12 mouse cellular contexts compared by ENCODE assay signal in genomic region chr11:82931671-82932450, GRCm38 (mm10). TPM values are rescaled to one million over a fixed set of nuclear protein-coding genes. Genes with fewer than 3 reads are reported as not detected.
DNase-seq lines count a peak whose midpoint lies in the region; ATAC-seq and TF ChIP-seq lines count a peak whose summit lies in the region.
"Not testable (repeated sequence)": the region's sequence is repeated elsewhere in the genome, so short reads cannot be mapped to it uniquely, and the experiment has no call there.
"Had no signal": no experiment of that assay in that cellular context is flagged by ENCODE, and none has a peak within 500 bp of the region (broad histone marks: within the 10 kb centered on the region; RNA-seq: fewer than 3 reads in every experiment).

No protein-coding gene starts in this region.

- not testable (repeated sequence) for H3K9me3 ChIP-seq in embryonic facial prominence, embryonic 12.5 days; hindbrain, embryonic 14.5 days (ENCODE audit: control insufficient read depth, low read length); liver, embryonic 12.5 days (replicated peaks); midbrain, embryonic 10.5 days (replicated peaks); neural tube, embryonic 15.5 days (replicated peaks)

- TF ChIP-seq EP300 in heart, adult 2 months (IDR thresholded peaks at IDR 0.05; ENCODE audit: insufficient read depth, low read depth, low read length): not testable (repeated sequence)

- not testable (repeated sequence) for H3K27ac ChIP-seq in embryonic facial prominence, embryonic 12.5 days; hindbrain, embryonic 14.5 days; liver, embryonic 12.5 days; midbrain, embryonic 10.5 days (replicated peaks); neural tube, embryonic 15.5 days (replicated peaks)
- peak overlapping the region; percentile 61 for H3K27ac ChIP-seq in heart, adult 2 months

- not testable (repeated sequence) for H3K36me3 ChIP-seq in embryonic facial prominence, embryonic 12.5 days; heart, adult 2 months (ENCODE audit: control insufficient read depth, insufficient read depth, low read length); hindbrain, embryonic 14.5 days (replicated peaks; ENCODE audit: control insufficient read depth, insufficient read depth); liver, embryonic 12.5 days; midbrain, embryonic 10.5 days; neural tube, embryonic 15.5 days

- TF ChIP-seq POLR2A in heart, adult 2 months (IDR thresholded peaks at IDR 0.05; ENCODE audit: insufficient read depth, low read depth, low read length): not testable (repeated sequence)

- peak overlapping the region; percentile 42; the same call in 1 of the 2 replicates for H3K9ac ChIP-seq in embryonic facial prominence, embryonic 12.5 days
- H3K9ac ChIP-seq in heart, adult 2 months (ENCODE audit: low read depth, low read length): peak overlapping the region; percentile 96
- H3K9ac ChIP-seq in hindbrain, embryonic 14.5 days: peak overlapping the region; percentile 53
- not testable (repeated sequence) for H3K9ac ChIP-seq in liver, embryonic 12.5 days
- H3K9ac ChIP-seq in neural tube, embryonic 15.5 days (replicated peaks): peak overlapping the region; percentile 37

- H3K4me2 ChIP-seq in embryonic facial prominence, embryonic 12.5 days (replicated peaks): peak overlapping the region; percentile 94
- H3K4me2 ChIP-seq in hindbrain, embryonic 14.5 days (replicated peaks): peak overlapping the region; percentile 99
- peak overlapping the region; percentile 68 for H3K4me2 ChIP-seq in liver, embryonic 12.5 days
- H3K4me2 ChIP-seq in neural tube, embryonic 15.5 days: peak overlapping the region; percentile 98

- TF ChIP-seq CTCF in heart, adult 2 months (IDR thresholded peaks at IDR 0.05): not testable (repeated sequence)

- intact Hi-C loops in heart, adult 2 months (cut with DNase I): not testable (repeated sequence)

- under 1% methylated on average over 116 of the region's 119 CpGs for WGBS in embryonic facial prominence, embryonic 12.5 days
- 16% methylated on average over 116 of the region's 119 CpGs for WGBS in heart, adult 2 months
- WGBS in hindbrain, embryonic 14.5 days: under 1% methylated on average over 114 of the region's 119 CpGs
- WGBS in liver, embryonic 12.5 days (ENCODE audit: insufficient replicate concordance): 1% methylated on average over 115 of the region's 119 CpGs
- 1% methylated on average over 119 of the region's 119 CpGs for WGBS in midbrain, embryonic 10.5 days
- WGBS in neural tube, embryonic 15.5 days: under 1% methylated on average over 97 of the region's 119 CpGs

- not testable (repeated sequence) for H3K79me2 ChIP-seq in heart, adult 2 months (replicated peaks; ENCODE audit: control insufficient read depth, insufficient read depth, low read length)

- H3K4me1 ChIP-seq in embryonic facial prominence, embryonic 12.5 days; heart, adult 2 months (ENCODE audit: control insufficient read depth, insufficient read depth, low read length); hindbrain, embryonic 14.5 days (replicated peaks; ENCODE audit: control insufficient read depth, insufficient read depth, low read length); liver, embryonic 12.5 days: not testable (repeated sequence)
- peaks cover 21% of the 10 kb centered on the region for H3K4me1 ChIP-seq in midbrain, embryonic 10.5 days
- peaks cover 23% of the 10 kb centered on the region for H3K4me1 ChIP-seq in neural tube, embryonic 15.5 days

- not testable (repeated sequence) for ATAC-seq in embryonic facial prominence, embryonic 12.5 days (ENCODE audit: insufficient number of reproducible peaks, insufficient read depth, low FRiP score, low TSS enrichment); hindbrain, embryonic 14.5 days (ENCODE audit: low FRiP score); liver, embryonic 12.5 days; neural tube, embryonic 15.5 days (ENCODE audit: low FRiP score)

- DNase-seq in heart, adult 2 months: peak in 1 of 2 experiments; percentile 62
- DNase-seq in hindbrain, embryonic 14.5 days (ENCODE audit: low spot score): not testable (repeated sequence)
- peak; percentile 61 for DNase-seq in kidney, postnatal 10 days
- peak; percentile 17 for DNase-seq in midbrain, embryonic 10.5 days (ENCODE audit: low spot score)

- H3K27me3 ChIP-seq in embryonic facial prominence, embryonic 12.5 days: peaks cover 67% of the 10 kb centered on the region
- not testable (repeated sequence) for H3K27me3 ChIP-seq in heart, adult 2 months (ENCODE audit: control insufficient read depth, insufficient read depth, low read length)
- H3K27me3 ChIP-seq in hindbrain, embryonic 14.5 days (ENCODE audit: control insufficient read depth, insufficient read depth, low read length): peaks cover 61% of the 10 kb centered on the region
- H3K27me3 ChIP-seq in liver, embryonic 12.5 days (replicated peaks): peaks cover 95% of the 10 kb centered on the region
- peaks cover 92% of the 10 kb centered on the region for H3K27me3 ChIP-seq in midbrain, embryonic 10.5 days (ENCODE audit: low read depth, poor library complexity, severe bottlenecking)
- peaks cover 64% of the 10 kb centered on the region for H3K27me3 ChIP-seq in neural tube, embryonic 15.5 days (replicated peaks)

- H3K4me3 ChIP-seq in embryonic facial prominence, embryonic 12.5 days: peak overlapping the region; percentile 47
- peak overlapping the region; percentile 39 for H3K4me3 ChIP-seq in heart, adult 2 months
- H3K4me3 ChIP-seq in hindbrain, embryonic 14.5 days (replicated peaks; ENCODE audit: low read length): peak overlapping the region; percentile 46
- peak overlapping the region; percentile 48 for H3K4me3 ChIP-seq in liver, embryonic 12.5 days
- H3K4me3 ChIP-seq in midbrain, embryonic 10.5 days: peak overlapping the region; percentile 61
- H3K4me3 ChIP-seq in neural tube, embryonic 15.5 days (replicated peaks): peak overlapping the region; percentile 50

RNA-seq across cellular contexts. Expression of gene Slfn5, which starts 19.3 kb away (rescaled TPM):
- polyA plus RNA-seq in embryonic facial prominence, embryonic 12.5 days (2016; fragmentation: Nextera tagmentation; extraction: Ambion mirVana): 1.2 and 1.3 TPM in 2 replicates
- total RNA-seq in heart, adult 2 months (2021): 10 to 100 TPM; 54.1 to 59.2 TPM
- polyA plus RNA-seq in heart, adult 2 months (2012; rRNA removed): 17.9 and 41.8 TPM in 2 replicates
- polyA plus RNA-seq in hindbrain, embryonic 14.5 days (2014; fragmentation: Nextera tagmentation; extraction: Ambion mirVana): 1.4 and 1.6 TPM in 2 replicates
- polyA plus RNA-seq in liver, embryonic 12.5 days (2016; fragmentation: Nextera tagmentation; extraction: Ambion mirVana): 0.83 and 0.92 TPM in 2 replicates
- 0.11 and 0.22 TPM in 2 replicates for polyA plus RNA-seq in midbrain, embryonic 10.5 days (2016; fragmentation: Nextera tagmentation; extraction: Ambion mirVana)
- 1.9 and 2.1 TPM in 2 replicates for polyA plus RNA-seq in neural tube, embryonic 15.5 days (2015; fragmentation: Nextera tagmentation; extraction: Ambion mirVana)

RNA-seq across cellular contexts. Expression of gene Unc45b, which starts 21.5 kb away (rescaled TPM):
- polyA plus RNA-seq in embryonic facial prominence, embryonic 12.5 days (2016; fragmentation: Nextera tagmentation; extraction: Ambion mirVana): 8.2 and 8.6 TPM in 2 replicates
- total RNA-seq in heart, adult 2 months (2021): 100 to 1,000 TPM; 167 to 190 TPM
- 107 and 159 TPM in 2 replicates for polyA plus RNA-seq in heart, adult 2 months (2012; rRNA removed)
- polyA plus RNA-seq in hindbrain, embryonic 14.5 days (2014; fragmentation: Nextera tagmentation; extraction: Ambion mirVana): 1.1 and 2.0 TPM in 2 replicates
- polyA plus RNA-seq in liver, embryonic 12.5 days (2016; fragmentation: Nextera tagmentation; extraction: Ambion mirVana): 1.1 and 1.4 TPM in 2 replicates
- polyA plus RNA-seq in midbrain, embryonic 10.5 days (2016; fragmentation: Nextera tagmentation; extraction: Ambion mirVana): 0.26 and 0.30 TPM in 2 replicates
- 2.1 and 2.6 TPM in 2 replicates for polyA plus RNA-seq in neural tube, embryonic 15.5 days (2015; fragmentation: Nextera tagmentation; extraction: Ambion mirVana)
- total RNA-seq: neutrophil, adult 5-6 weeks had no signal
- polyA plus RNA-seq: macrophage had no signal

RNA-seq across cellular contexts. Expression of gene Nle1, which starts 23.6 kb away (rescaled TPM):
- polyA plus RNA-seq in embryonic facial prominence, embryonic 12.5 days (2016; fragmentation: Nextera tagmentation; extraction: Ambion mirVana): 39.0 and 42.5 TPM in 2 replicates
- total RNA-seq in heart, adult 2 months (2021): 10 to 100 TPM in 1 of 2 experiments, 1 to 10 TPM in 1; 8.4 to 11.4 TPM
- 17.7 and 24.0 TPM in 2 replicates for polyA plus RNA-seq in heart, adult 2 months (2012; rRNA removed)
- polyA plus RNA-seq in hindbrain, embryonic 14.5 days (2014; fragmentation: Nextera tagmentation; extraction: Ambion mirVana): 20.7 and 28.0 TPM in 2 replicates
- polyA plus RNA-seq in liver, embryonic 12.5 days (2016; fragmentation: Nextera tagmentation; extraction: Ambion mirVana): 30.6 and 30.7 TPM in 2 replicates
- 40.3 and 40.4 TPM in 2 replicates for polyA plus RNA-seq in midbrain, embryonic 10.5 days (2016; fragmentation: Nextera tagmentation; extraction: Ambion mirVana)
- polyA plus RNA-seq in neural tube, embryonic 15.5 days (2015; fragmentation: Nextera tagmentation; extraction: Ambion mirVana): 35.9 and 37.5 TPM in 2 replicates

RNA-seq across cellular contexts. Expression of gene Fndc8, which starts 39.9 kb away (rescaled TPM):
- polyA plus RNA-seq in embryonic facial prominence, embryonic 12.5 days (2016; fragmentation: Nextera tagmentation; extraction: Ambion mirVana): 0.19 and 0.31 TPM in 2 replicates
- not detected for total RNA-seq in heart, adult 2 months (2021)
- polyA plus RNA-seq in heart, adult 2 months (2012; rRNA removed): 0.06 TPM in 1 of 2 replicates, not detected in the other
- 0.37 and 0.77 TPM in 2 replicates for polyA plus RNA-seq in hindbrain, embryonic 14.5 days (2014; fragmentation: Nextera tagmentation; extraction: Ambion mirVana)
- 0.08 and 0.19 TPM in 2 replicates for polyA plus RNA-seq in liver, embryonic 12.5 days (2016; fragmentation: Nextera tagmentation; extraction: Ambion mirVana)
- 0.28 and 0.34 TPM in 2 replicates for polyA plus RNA-seq in midbrain, embryonic 10.5 days (2016; fragmentation: Nextera tagmentation; extraction: Ambion mirVana)
- 0.67 and 0.93 TPM in 2 replicates for polyA plus RNA-seq in neural tube, embryonic 15.5 days (2015; fragmentation: Nextera tagmentation; extraction: Ambion mirVana)
- total RNA-seq: gastrocnemius, adult 8-10 months; heart, postnatal 14 days; left cerebral cortex, adult 8-10 months; neutrophil, adult 5-6 weeks had no signal
- polyA plus RNA-seq: macrophage had no signal

RNA-seq across cellular contexts. Expression of gene Rad51d, which starts 41.4 kb away (rescaled TPM):
- polyA plus RNA-seq in embryonic facial prominence, embryonic 12.5 days (2016; fragmentation: Nextera tagmentation; extraction: Ambion mirVana): 11.0 and 11.3 TPM in 2 replicates
- 1 to 10 TPM; 8.5 to 9.5 TPM for total RNA-seq in heart, adult 2 months (2021)
- 8.6 and 10.1 TPM in 2 replicates for polyA plus RNA-seq in heart, adult 2 months (2012; rRNA removed)
- polyA plus RNA-seq in hindbrain, embryonic 14.5 days (2014; fragmentation: Nextera tagmentation; extraction: Ambion mirVana): 14.0 and 14.3 TPM in 2 replicates
- 8.6 and 10.0 TPM in 2 replicates for polyA plus RNA-seq in liver, embryonic 12.5 days (2016; fragmentation: Nextera tagmentation; extraction: Ambion mirVana)
- polyA plus RNA-seq in midbrain, embryonic 10.5 days (2016; fragmentation: Nextera tagmentation; extraction: Ambion mirVana): 16.3 and 17.2 TPM in 2 replicates
- 10.9 and 11.3 TPM in 2 replicates for polyA plus RNA-seq in neural tube, embryonic 15.5 days (2015; fragmentation: Nextera tagmentation; extraction: Ambion mirVana)

Comparison
In these comparisons a context has a peak if more than half of its experiments do, and no peak if none do; other contexts are left out.
1. RNA of gene Unc45b, which starts 21.5 kb away (polyA plus RNA-seq): 107 to 159 TPM in heart, adult 2 months; 8.2 to 8.6 TPM in embryonic facial prominence, embryonic 12.5 days, 2.1 to 2.6 TPM in neural tube, embryonic 15.5 days, 1.1 to 2.0 TPM in hindbrain, embryonic 14.5 days, 1.1 to 1.4 TPM in liver, embryonic 12.5 days and 0.26 to 0.30 TPM in midbrain, embryonic 10.5 days; every median in the first group is over 10 times any median in the second.
2. Peak in every context shown above with its lines, with median percentiles within 50 percentile points of each other: H3K4me2 ChIP-seq and H3K4me3 ChIP-seq.